Mouse (Mus musculus): ENCODE results near the gene Noc4l.

The Noc4l gene

GRCm38 (mm10) chr5:110652719-110653648, at the start of gene Noc4l, which contains the start of gene Ddx51:
Noc4l (minus strand) TSS chr5:110653417.
Ddx51 (plus strand) TSS chr5:110653451.
- DNase-seq (ENCODE audit: low spot score), result peak; percentile 94

DNA sequence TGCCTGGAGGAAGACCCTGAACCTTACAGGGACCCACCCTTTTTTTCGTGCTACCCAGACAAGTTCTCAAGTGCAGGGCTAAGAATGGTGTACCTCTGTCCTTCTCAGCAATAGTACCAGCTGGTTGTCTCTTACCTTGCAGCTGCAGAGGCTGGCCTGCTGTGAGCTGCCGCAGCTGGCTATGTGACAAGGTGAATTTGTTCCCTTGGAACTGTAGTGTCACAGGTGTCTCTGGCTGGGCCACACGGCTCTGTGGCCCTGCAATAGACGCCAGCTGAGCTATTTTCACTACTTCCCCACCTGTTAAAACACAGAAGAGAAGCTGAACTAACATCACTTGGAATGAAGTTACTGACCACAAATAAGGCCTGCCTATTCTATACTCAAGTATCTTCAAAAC, 45.4 kb upstream of the Noc4l start:
- DNase-seq (ENCODE audit: low spot score), result no peak

GRCm38 (mm10) chr5:110682041-110682440, 28.8 kb upstream of the Noc4l start:
- no peak for DNase-seq (ENCODE audit: low spot score)

GRCm38 (mm10) chr5:110665486-110666121, 12.4 kb upstream of the Noc4l start:
- no peak for DNase-seq (ENCODE audit: low spot score)

GRCm38 (mm10) chr5:110664750-110665269, 11.6 kb upstream of the Noc4l start:
- DNase-seq (ENCODE audit: low spot score), result no peak

GRCm38 (mm10) chr5:110664041-110664440, 10.8 kb upstream of the Noc4l start:
- no peak for DNase-seq (ENCODE audit: low spot score)

DNA sequence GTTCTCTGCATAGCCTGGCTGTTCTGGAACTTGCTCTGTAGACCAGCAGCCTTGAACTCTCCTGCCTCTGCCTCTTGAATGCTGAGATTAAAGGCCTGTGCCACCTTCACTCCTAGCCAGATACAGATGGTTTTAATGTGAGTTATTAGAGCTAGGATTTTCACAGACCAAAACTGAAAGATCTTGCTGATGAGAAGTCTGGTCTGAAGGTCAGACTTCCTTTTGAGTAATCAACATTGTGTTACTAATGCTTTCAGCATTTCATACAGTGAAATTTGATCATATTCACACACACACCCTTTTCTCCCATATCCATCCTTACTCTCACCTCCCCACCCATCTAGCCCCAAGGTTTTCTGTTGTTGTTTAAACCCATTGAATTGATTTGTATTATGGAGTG, 6.5 kb upstream of the Noc4l start:
- DNase-seq (ENCODE audit: low spot score), result no peak

DNA sequence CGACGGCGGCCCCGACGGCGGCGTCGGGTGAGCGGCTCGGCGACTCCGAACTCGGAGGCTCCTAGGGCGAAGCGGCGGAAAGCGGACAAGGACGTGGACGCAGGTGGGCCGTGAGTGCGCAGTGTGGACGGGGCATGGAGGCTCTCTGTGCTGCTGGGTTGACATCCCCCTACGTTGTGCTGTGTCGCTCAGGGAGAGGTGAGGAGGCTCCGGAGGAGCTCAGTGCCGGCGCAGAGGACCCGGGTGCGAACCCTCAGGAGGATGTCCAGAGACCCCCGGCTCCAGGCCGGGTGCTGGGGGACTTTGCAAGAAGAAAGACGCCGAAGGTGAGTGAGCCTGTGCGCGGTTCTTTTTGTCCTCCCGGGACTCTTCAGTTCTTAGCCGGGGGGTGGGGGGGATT, 469 bp upstream of the Noc4l start:
- DNase-seq (ENCODE audit: low spot score), result no peak

DNA sequence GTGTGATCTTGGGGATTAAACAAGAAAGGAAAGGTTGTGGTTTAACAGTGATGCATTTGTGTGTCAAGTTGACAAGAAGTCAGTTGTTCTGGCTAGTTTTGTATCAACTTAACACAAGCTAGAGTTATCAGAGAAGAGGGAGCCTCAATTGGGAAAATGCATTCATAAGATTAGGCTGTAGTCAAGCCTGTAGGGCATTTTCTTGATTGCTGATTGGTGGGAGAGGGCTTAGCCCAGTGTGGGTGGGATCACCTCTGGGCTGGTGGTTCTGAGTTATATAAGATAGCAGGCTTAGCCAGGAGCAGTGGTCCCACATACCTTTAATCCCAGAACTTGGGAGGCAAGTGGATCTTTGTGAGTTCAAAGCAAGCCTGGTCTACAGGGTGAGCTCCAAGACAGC, 6.8 kb downstream of the Noc4l start:
- no peak for DNase-seq (ENCODE audit: low spot score)

DNA sequence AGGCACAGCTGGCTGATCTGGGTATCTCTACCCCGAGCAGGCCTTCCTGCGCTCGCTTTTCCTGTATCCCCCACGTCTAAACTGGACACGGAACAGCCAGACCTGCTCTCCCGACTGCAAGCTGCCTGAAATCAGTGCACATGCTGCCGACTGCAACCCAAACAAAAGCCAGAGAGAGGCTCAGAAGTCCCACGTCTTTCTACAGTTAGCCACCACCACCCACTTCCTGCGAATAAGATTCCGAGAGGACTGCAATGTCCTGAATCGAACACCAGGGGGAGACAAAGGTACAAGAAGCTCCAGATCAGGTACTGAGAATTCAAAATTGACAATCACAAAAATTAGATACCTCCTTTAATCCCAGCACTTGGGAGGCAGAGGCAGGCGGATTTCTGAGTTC, 13.8 kb downstream of the Noc4l start:
- peak; percentile 58 for DNase-seq (ENCODE audit: low spot score)

- DNase-seq (ENCODE audit: low spot score), result no peak
Observed at GRCm38 (mm10) chr5:110638306-110639074, 14.7 kb downstream of the Noc4l start.

- no peak for DNase-seq (ENCODE audit: low spot score)
Observed at GRCm38 (mm10) chr5:110635951-110636707, 17.1 kb downstream of the Noc4l start.

GRCm38 (mm10) chr5:110629525-110630120, 23.6 kb downstream of the Noc4l start:
- no peak for DNase-seq (ENCODE audit: low spot score)

DNA sequence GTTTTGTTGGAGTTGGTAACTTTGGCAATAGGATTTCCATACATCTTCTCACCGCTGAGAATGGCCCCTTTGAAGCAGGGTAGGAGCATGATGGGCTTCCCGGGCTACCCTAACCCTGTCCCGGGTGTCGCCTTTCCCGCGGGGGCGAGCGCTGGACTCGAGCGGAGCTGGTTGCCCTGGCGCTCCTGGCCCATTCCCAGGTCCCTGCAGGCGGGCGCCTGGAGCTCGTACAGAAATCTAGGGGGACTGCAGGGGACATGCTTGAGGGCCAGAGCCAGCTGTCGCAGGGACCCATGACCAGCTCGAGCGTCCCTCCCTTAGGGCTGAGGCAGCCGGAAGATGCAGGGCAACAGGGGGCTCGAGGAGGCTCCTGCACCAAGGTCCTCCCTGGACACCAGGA, 25.1 kb downstream of the Noc4l start:
- DNase-seq (ENCODE audit: low spot score), result no peak

GRCm38 (mm10) chr5:110627351-110627750, 25.9 kb downstream of the Noc4l start:
- DNase-seq (ENCODE audit: low spot score), result no peak

- DNase-seq (ENCODE audit: low spot score), result no peak
Observed at GRCm38 (mm10) chr5:110624319-110624718, 28.9 kb downstream of the Noc4l start.

DNA sequence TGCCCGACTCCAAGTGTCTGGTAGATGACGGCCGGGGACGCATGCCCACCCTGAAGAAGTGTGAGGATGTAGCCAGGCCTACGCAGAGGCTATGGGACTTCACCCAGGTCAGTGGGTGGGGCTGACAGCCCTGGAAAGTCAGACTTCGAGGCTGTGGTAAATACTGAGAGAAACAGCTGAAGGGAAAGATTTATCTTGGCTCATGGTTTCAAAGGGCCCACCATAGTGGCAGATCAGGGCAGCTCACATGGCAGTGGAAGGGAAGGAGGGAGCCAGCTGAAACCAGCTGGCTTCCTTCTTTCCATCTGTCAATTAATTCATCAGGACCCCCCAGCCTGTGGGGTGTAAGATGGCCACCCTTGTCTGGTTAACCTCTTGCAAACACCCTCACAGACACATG, 34.0 kb downstream of the Noc4l start:
- no peak for DNase-seq (ENCODE audit: low spot score)

- DNase-seq (ENCODE audit: low spot score), result no peak
Observed at GRCm38 (mm10) chr5:110611435-110612158, 41.6 kb downstream of the Noc4l start.

- no peak for DNase-seq (ENCODE audit: low spot score)
Observed at GRCm38 (mm10) chr5:110610484-110610883, 42.7 kb downstream of the Noc4l start.

DNA sequence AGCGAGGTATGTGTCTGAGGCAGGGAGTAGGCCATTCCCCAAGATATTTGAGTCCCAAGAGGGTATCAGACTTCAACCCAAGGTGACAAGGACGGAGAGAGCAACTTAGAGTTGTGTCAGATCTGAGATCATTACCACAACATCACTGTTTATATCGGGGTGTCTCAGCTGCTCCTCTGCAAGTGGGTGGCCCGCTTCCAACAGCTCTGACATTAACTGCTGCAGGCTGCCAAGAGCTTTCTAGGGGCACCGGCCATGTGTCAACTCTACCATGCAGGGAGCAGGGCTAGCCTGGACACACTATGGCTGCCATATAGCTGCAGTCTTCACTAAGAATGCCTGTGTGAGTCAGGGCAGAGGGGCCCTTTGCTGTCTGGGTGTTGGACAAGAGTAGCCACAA, 43.3 kb downstream of the Noc4l start:
- DNase-seq (ENCODE audit: low spot score), result no peak

Data from spleen, adult 12 weeks (tissue).